Mouse (Mus musculus) embryonic stem cell, embryonic (primary cell): ENCODE measurements around the gene Cntnap2.

Experiments
- CTCF ChIA-PET, 4 experiments: fragments of 300-600 bp in 2 of 4; fragments of 350-600 bp in 2 of 4; sonication (Branson Sonifier 250); formaldehyde crosslinking; loops; one replicate each; lab custom pipeline; 2022; ENCODE audit warnings: inconsistent platforms in 2 of 4; lab: Charles Lee
- POLR2A ChIA-PET, 4 experiments: fragments of 300-600 bp in 2 of 4; fragments of 350-600 bp in 2 of 4; sonication (Branson Sonifier 250); formaldehyde crosslinking; loops; one replicate each; lab custom pipeline; 2022; ENCODE audit warnings: antibody characterized with exemption in 4 of 4, inconsistent platforms in 1 of 4; lab: Charles Lee

Gene Cntnap2

DNA sequence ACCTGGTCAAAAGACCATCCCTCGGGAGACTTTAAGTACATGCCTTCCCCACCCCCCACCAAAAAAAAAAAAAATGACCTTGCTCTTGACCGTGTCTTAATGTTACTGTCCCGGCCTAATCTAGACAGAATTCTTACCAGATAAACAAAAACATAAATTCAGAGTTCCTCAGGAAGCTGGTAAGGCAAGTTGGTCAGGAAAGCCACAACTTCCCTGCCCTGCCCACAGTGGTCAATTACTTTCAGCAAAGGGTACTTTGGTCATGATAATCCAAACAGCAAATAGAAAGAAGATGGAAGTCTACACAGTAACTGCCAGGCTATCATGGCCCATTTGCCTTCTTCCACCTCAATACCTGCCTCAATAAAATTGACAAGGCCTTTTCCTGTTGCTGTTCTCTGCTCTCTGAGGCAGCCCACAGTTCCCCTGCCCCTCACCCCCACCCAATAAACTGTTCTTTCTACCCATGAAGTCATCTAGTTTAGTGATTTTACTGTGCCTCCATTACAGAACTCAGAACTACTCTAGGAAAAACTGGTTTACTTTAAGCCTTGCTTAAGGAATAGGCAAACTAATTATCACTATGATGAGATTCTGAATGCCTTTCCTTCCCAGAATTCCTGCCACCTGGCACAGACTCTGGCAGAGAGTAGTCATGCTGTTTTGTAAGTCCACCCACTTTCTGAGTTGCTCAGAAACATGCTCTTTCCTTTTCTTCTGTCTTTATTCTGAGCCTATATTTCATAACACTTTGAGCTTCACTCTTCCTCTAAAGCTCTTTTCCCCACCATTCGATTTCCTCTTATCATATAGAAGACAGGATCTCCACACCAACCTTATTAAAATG is 1743.3 kb downstream of the Cntnap2 start:
- ChIA-PET POLR2A (no interaction called here), CTCF (no interaction called here)

GRCm38 (mm10) chr6:46856635-46857034 is 1797.5 kb downstream of the Cntnap2 start:
- CTCF ChIA-PET = no interaction called here

GRCm38 (mm10) chr6:46861076-46861475 is 1801.9 kb downstream of the Cntnap2 start:
- POLR2A ChIA-PET = interaction anchor here in 1 of 4 experiments (0.5 kb wide), 1 partner anchor 318 kb away, joined by 4 read pairs; no protein-coding TSS in a partner anchor

More at GRCm38 (mm10) chr6:46856635-46857034, 1797.5 kb downstream of the Cntnap2 start:
- POLR2A ChIA-PET = no interaction called here

GRCm38 (mm10) chr6:46866317-46866716 is 1807.2 kb downstream of the Cntnap2 start:
- CTCF ChIA-PET = no interaction called here
- POLR2A ChIA-PET = no interaction called here

More at GRCm38 (mm10) chr6:46861076-46861475, 1801.9 kb downstream of the Cntnap2 start:
- CTCF ChIA-PET = no interaction called here

- CTCF ChIA-PET = interaction anchor here in 1 of 4 experiments (0.6 kb wide), 1 partner anchor 48 kb away, joined by 3 read pairs; no protein-coding TSS in a partner anchor
- POLR2A ChIA-PET = no interaction called here
Observed at GRCm38 (mm10) chr6:46886230-46886629, 1827.1 kb downstream of the Cntnap2 start.

DNA sequence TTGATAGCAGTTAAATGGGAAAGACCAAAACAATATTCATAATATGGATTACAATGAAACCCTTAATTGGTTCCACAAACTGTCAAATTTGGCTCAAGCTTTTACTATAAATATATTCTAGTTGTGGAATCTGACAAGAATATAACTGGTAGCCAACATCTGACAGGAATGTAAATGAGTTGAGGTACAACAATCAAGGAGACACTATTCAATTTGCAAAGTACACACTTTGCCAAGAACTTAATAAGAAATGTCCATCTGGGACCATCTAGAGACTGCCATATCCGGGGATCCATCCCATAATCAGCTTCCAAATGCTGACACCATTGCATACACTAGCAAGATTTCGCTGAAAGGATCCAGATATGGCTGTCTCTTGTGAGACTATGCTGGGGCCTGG is 1850.0 kb downstream of the Cntnap2 start:
- POLR2A ChIA-PET = no interaction called here
- CTCF ChIA-PET = no interaction called here

DNA sequence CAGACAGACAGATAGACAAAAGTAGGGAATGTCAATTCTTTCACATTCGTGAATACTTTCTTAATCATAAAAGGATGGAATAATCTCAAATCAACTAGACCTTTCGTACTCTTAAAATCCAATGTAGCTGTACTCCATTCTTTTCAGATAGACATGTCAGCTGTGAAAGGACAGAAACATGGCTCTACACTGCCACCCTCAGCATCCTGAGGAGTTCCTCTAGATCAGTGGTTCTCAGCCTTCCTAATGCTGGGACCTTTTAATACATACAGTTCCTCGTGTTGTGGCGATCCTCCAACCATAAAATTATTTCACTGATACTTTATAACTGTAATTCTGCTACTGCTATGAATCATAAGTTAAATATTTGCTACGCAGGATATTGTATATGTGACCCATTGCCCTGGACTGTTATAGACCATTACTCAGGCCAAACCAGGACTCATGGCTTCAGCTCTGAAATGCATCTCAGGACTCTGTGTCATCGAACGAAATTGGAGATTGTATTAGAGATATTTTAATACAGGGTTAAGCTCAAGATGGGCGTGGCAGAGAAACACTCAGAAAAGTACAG is 1859.6 kb downstream of the Cntnap2 start:
- CTCF ChIA-PET = no interaction called here

GRCm38 (mm10) chr6:46919973-46920372 is 1860.8 kb downstream of the Cntnap2 start:
- ChIA-PET POLR2A (no interaction called here), CTCF (no interaction called here)

More for the DNA sequence above, 1859.6 kb downstream of the Cntnap2 start:
- POLR2A ChIA-PET = interaction anchor here in 1 of 4 experiments (0.6 kb wide), 1 partner anchor 271 kb away, joined by 5 read pairs; no protein-coding TSS in a partner anchor

DNA sequence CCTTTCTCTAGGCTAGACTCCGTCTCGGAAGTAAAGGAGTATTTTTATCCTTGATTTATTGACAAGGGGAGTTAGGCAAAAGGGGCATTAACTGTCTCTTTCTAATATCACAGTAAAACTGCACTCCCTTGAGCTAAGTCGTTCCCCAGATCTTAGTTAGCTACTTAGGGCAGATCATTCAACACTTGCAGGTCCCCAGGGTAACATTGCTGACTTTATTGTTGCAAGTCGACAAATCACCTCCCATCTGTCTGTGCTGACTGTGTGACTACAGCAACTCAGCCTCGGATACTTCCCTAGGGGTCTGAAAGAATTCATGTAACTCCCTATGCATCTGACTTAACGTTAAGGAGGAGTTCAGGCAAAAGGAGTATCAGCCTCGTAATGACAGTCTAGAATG is 1865.6 kb downstream of the Cntnap2 start:
- ChIA-PET POLR2A (no interaction called here), CTCF (no interaction called here)

DNA sequence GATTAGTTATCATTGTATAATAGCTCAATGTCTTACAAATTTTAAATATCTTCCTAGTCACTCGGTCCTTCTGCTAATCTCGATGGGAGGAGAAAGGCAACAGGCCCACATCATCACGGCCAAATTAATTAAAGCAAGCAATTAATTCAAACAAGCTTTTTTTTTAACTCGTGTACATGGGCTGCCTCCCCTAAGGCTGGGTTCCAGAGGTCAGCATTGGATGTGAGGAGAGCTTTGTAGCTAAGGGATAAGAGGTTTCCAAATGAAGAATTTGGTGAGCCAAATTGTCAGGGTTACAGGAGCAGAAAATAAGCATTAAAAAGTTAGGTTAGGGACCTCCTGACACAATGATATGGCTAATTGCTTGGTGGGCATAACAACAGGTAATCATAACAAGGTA is 1886.5 kb downstream of the Cntnap2 start:
- ChIA-PET POLR2A (no interaction called here), CTCF (no interaction called here)

- ChIA-PET POLR2A (interaction anchor here in 1 of 4 experiments (0.6 kb wide), 1 partner anchor 188 kb away, joined by 3 read pairs; no protein-coding TSS in a partner anchor), CTCF (interaction anchor here (0.6 to 1.2 kb wide), 5 partner anchors 53 to 1656 kb away, joined by 3 to 4 read pairs (median 3); no protein-coding TSS in a partner anchor)
Observed at GRCm38 (mm10) chr6:46961022-46961686, 1902.0 kb downstream of the Cntnap2 start.

DNA sequence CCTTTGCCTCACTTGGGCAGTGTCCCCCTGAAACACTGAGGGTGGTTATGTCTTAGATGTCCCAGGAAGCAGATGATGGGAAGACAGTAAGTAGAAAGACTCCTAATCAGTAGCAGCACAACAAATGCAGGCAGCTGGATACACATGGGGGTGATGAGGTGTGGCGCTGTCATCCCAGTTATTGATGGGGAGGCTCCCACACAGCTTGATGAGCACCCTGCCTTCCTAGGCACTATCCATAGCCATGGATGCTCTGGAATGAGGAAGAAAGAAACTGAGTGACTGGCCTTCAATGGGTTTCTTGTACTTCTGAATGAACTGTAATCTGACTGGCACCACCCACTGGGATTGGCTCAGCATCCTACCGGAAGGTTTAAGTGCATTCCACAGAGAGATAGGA is 1904.1 kb downstream of the Cntnap2 start:
- CTCF ChIA-PET = no interaction called here
- POLR2A ChIA-PET = no interaction called here

DNA sequence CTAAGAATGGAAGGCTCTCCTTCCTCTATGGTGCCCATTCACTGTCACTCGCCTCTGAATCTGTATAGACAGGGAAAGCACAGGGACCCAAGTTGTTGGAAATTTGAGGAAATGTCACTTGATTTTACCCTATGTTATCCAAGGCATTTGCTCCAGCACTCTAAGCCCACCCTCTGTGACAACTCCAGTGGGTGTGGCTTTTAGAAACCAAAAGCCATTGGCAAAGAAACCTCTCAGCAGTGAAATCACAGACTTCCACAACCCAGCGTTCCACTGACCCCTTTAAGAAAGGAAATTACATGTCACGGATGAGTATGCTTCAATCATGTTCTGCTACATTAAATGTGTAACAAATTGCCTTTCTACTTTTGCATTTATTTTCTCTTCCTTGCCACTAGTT is 1904.5 kb downstream of the Cntnap2 start:
- CTCF ChIA-PET = interaction anchor here in 1 of 4 experiments (1.6 kb wide), 1 partner anchor 50 kb away, joined by 4 read pairs; no protein-coding TSS in a partner anchor

GRCm38 (mm10) chr6:46972640-46973039 is 1913.5 kb downstream of the Cntnap2 start:
- POLR2A ChIA-PET = no interaction called here
- CTCF ChIA-PET = no interaction called here

More for the DNA sequence above, 1904.5 kb downstream of the Cntnap2 start:
- POLR2A ChIA-PET = no interaction called here

GRCm38 (mm10) chr6:46996010-46996602 is 1936.9 kb downstream of the Cntnap2 start:
- ChIA-PET POLR2A (no interaction called here), CTCF (no interaction called here)

DNA sequence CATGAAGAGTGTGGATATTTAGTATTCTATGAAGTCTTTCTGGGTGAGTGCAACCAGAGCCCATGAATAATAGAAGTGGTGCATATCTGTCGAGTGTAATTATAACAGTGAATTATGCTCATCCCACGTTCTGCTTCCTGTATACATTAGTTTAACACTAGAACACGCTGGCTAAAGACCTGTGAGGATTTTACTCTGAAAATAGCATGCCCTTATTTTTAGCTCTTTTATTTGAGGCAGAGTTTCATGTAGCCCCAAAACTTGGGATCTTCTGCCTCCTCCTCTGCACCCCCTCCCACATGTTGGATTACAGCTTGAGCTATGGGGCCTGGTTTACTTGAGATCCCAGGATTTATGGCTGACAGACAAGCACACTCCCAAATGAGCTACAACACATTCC is 1945.3 kb downstream of the Cntnap2 start:
- ChIA-PET CTCF (no interaction called here), POLR2A (no interaction called here)

GRCm38 (mm10) chr6:47012933-47013332 is 1953.8 kb downstream of the Cntnap2 start:
- CTCF ChIA-PET = interaction anchor here in 3 of 4 experiments (0.5 to 1.1 kb wide), 5 partner anchors 11 to 51 kb away, joined by 3 to 13 read pairs (median 3); no protein-coding TSS in a partner anchor
- POLR2A ChIA-PET = no interaction called here

DNA sequence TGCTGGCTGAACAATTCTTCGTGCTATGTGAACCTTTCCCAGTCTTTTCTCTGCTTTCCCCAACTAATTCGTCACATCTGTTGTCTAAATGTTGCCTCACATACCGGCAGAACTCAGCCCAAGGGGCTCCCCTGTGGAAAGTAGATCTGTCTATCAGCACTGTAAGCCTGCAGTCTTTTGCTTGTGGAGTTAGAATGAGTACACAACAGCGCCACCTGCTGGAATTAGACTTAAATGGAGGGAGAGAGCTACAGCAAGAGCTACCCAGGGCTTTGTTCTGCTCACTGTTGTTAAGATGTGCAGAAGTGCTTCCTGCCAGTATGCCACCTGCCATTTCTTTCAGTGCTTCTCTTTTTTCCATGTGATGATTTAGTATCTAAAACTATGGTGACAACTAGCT is 1954.4 kb downstream of the Cntnap2 start:
- CTCF ChIA-PET = interaction anchor here (0.6 to 1.3 kb wide), 17 partner anchors 11 to 1689 kb away, joined by 3 to 13 read pairs (median 3); no protein-coding TSS in a partner anchor
- POLR2A ChIA-PET = interaction anchor here in 1 of 4 experiments (0.8 kb wide), 1 partner anchor 166 kb away, joined by 3 read pairs; no protein-coding TSS in a partner anchor
